Mouse (Mus musculus): ENCODE data around the gene Mtrex. TPM values are rescaled to one million over a fixed set of nuclear protein-coding genes. Genes with fewer than 3 reads are reported as not detected.

The Mtrex gene
- 18.8 and 21.2 TPM in 2 replicates for total RNA-seq (2014; rRNA removed)
- 38.8 and 41.8 TPM in 2 replicates for polyA plus RNA-seq (2015; fragmentation: Nextera tagmentation; extraction: Ambion mirVana)

- ATAC-seq: peak; percentile 99
Measured at GRCm38 (mm10) chr13:112927287-112928001, at the start of gene Mtrex, which contains the start of gene Dhx29. Gene Mtrex, minus strand, starts transcription at chr13:112927398. Gene Dhx29, plus strand, starts transcription at chr13:112927454.

GRCm38 (mm10) chr13:112976720-112977119 lies 49.5 kb upstream of the Mtrex start:
- H3K4me3 ChIP-seq (ENCODE audit: low read length): no peak overlapping the region
- no peak for DNase-seq (ENCODE audit: low spot score)
- 0 out of 2 replicates have a peak overlapping the region, but pooled peaks have one; percentile 13 for H3K4me2 ChIP-seq (ENCODE audit: low read depth, low read length)
- 48% methylated on average over 10 of the region's 10 CpGs for WGBS
- no peak overlapping the region for H3K27ac ChIP-seq
- no peaks in the 10 kb centered on the region for H3K27me3 ChIP-seq (ENCODE audit: insufficient read depth, low read length)
- H3K9me3 ChIP-seq (ENCODE audit: low read length): no peaks in the 10 kb centered on the region
- no peak for TF ChIP-seq CTCF (IDR thresholded peaks at IDR 0.05; ENCODE audit: low read depth)
- H3K4me1 ChIP-seq (ENCODE audit: insufficient read depth, low read length): no peaks in the 10 kb centered on the region
- H3K9ac ChIP-seq (replicated peaks; ENCODE audit: low read length): no peak overlapping the region
- ATAC-seq: no peak
- no peaks in the 10 kb centered on the region for H3K36me3 ChIP-seq (ENCODE audit: insufficient read depth, low read length)

More at GRCm38 (mm10) chr13:112927287-112928001, at the start of gene Mtrex, which contains the start of gene Dhx29:
- Histone ChIP-seq H3K27me3 (ENCODE audit: insufficient read depth, low read length) (no peaks in the 10 kb centered on the region), H3K4me2 (ENCODE audit: low read depth, low read length) (peak within 1 kb of the TSS; percentile 75), H3K36me3 (ENCODE audit: insufficient read depth, low read length) (peaks cover 10% of the 10 kb centered on the region; the same call in 1 of the 2 replicates), H3K9me3 (ENCODE audit: low read length) (no peaks in the 10 kb centered on the region), H3K4me3 (ENCODE audit: low read length) (peak within 1 kb of the TSS; percentile 81), H3K9ac (replicated peaks; ENCODE audit: low read length) (peak within 1 kb of the TSS; percentile 68), H3K4me1 (ENCODE audit: insufficient read depth, low read length) (peaks cover 6% of the 10 kb centered on the region), H3K27ac (peak within 1 kb of the TSS; percentile 85)
- 1% methylated on average over 57 of the region's 57 CpGs for WGBS
- peak; percentile 99 for DNase-seq (ENCODE audit: low spot score)
- no peak for TF ChIP-seq CTCF (IDR thresholded peaks at IDR 0.05; ENCODE audit: low read depth)

- 94% methylated on average over 5 of the region's 5 CpGs for WGBS
- no peak for ATAC-seq
- no peak overlapping the region for H3K27ac ChIP-seq
- no peaks in the 10 kb centered on the region for H3K4me1 ChIP-seq (ENCODE audit: insufficient read depth, low read length)
- H3K36me3 ChIP-seq (ENCODE audit: insufficient read depth, low read length): peaks cover 43% of the 10 kb centered on the region
- H3K9me3 ChIP-seq (ENCODE audit: low read length): no peaks in the 10 kb centered on the region
- no peak overlapping the region for H3K9ac ChIP-seq (replicated peaks; ENCODE audit: low read length)
- no peak for TF ChIP-seq CTCF (IDR thresholded peaks at IDR 0.05; ENCODE audit: low read depth)
- H3K27me3 ChIP-seq (ENCODE audit: insufficient read depth, low read length): no peaks in the 10 kb centered on the region
- H3K4me2 ChIP-seq (ENCODE audit: low read depth, low read length): no peak overlapping the region
- no peak overlapping the region for H3K4me3 ChIP-seq (ENCODE audit: low read length)
- no peak for DNase-seq (ENCODE audit: low spot score)
Measured at GRCm38 (mm10) chr13:112967267-112967666, 40.1 kb upstream of the Mtrex start.

- no peaks in the 10 kb centered on the region for H3K9me3 ChIP-seq (ENCODE audit: low read length)
- no peaks in the 10 kb centered on the region for H3K4me1 ChIP-seq (ENCODE audit: insufficient read depth, low read length)
- ATAC-seq: no peak
- 90% methylated on average over 12 of the region's 12 CpGs for WGBS
- no peak overlapping the region for H3K4me2 ChIP-seq (ENCODE audit: low read depth, low read length)
- no peak overlapping the region for H3K4me3 ChIP-seq (ENCODE audit: low read length)
- no peak for DNase-seq (ENCODE audit: low spot score)
- no peaks in the 10 kb centered on the region for H3K27me3 ChIP-seq (ENCODE audit: insufficient read depth, low read length)
- no peak overlapping the region for H3K9ac ChIP-seq (replicated peaks; ENCODE audit: low read length)
- H3K36me3 ChIP-seq (ENCODE audit: insufficient read depth, low read length): peaks cover 52% of the 10 kb centered on the region
- TF ChIP-seq CTCF (IDR thresholded peaks at IDR 0.05; ENCODE audit: low read depth): no peak
- no peak overlapping the region for H3K27ac ChIP-seq
Measured at GRCm38 (mm10) chr13:112964421-112964820, 37.2 kb upstream of the Mtrex start.

GRCm38 (mm10) chr13:112963081-112963480 lies 35.9 kb upstream of the Mtrex start:
- no peaks in the 10 kb centered on the region for H3K27me3 ChIP-seq (ENCODE audit: insufficient read depth, low read length)
- no peak for ATAC-seq
- TF ChIP-seq CTCF (IDR thresholded peaks at IDR 0.05; ENCODE audit: low read depth): no peak
- WGBS: 84% methylated on average over 5 of the region's 5 CpGs
- no peak overlapping the region for H3K27ac ChIP-seq
- H3K4me1 ChIP-seq (ENCODE audit: insufficient read depth, low read length): no peaks in the 10 kb centered on the region
- no peak for DNase-seq (ENCODE audit: low spot score)
- no peak overlapping the region for H3K4me3 ChIP-seq (ENCODE audit: low read length)
- H3K9ac ChIP-seq (replicated peaks; ENCODE audit: low read length): no peak overlapping the region
- H3K36me3 ChIP-seq (ENCODE audit: insufficient read depth, low read length): peaks cover 45% of the 10 kb centered on the region
- no peaks in the 10 kb centered on the region for H3K9me3 ChIP-seq (ENCODE audit: low read length)
- no peak overlapping the region for H3K4me2 ChIP-seq (ENCODE audit: low read depth, low read length)

- no peak overlapping the region for H3K4me2 ChIP-seq (ENCODE audit: low read depth, low read length)
- no peak overlapping the region for H3K9ac ChIP-seq (replicated peaks; ENCODE audit: low read length)
- no peak for TF ChIP-seq CTCF (IDR thresholded peaks at IDR 0.05; ENCODE audit: low read depth)
- H3K36me3 ChIP-seq (ENCODE audit: insufficient read depth, low read length): peaks cover 37% of the 10 kb centered on the region
- no peaks in the 10 kb centered on the region for H3K9me3 ChIP-seq (ENCODE audit: low read length)
- H3K4me1 ChIP-seq (ENCODE audit: insufficient read depth, low read length): no peaks in the 10 kb centered on the region
- H3K4me3 ChIP-seq (ENCODE audit: low read length): no peak overlapping the region
- ATAC-seq (no peak), DNase-seq (ENCODE audit: low spot score) (no peak)
- no peak overlapping the region for H3K27ac ChIP-seq
- no peaks in the 10 kb centered on the region for H3K27me3 ChIP-seq (ENCODE audit: insufficient read depth, low read length)
- WGBS: 92% methylated on average over 8 of the region's 8 CpGs
Measured at GRCm38 (mm10) chr13:112954067-112954466, 26.9 kb upstream of the Mtrex start.

- Histone ChIP-seq H3K4me1 (ENCODE audit: insufficient read depth, low read length) (no peaks in the 10 kb centered on the region), H3K36me3 (ENCODE audit: insufficient read depth, low read length) (peaks cover 55% of the 10 kb centered on the region), H3K9ac (replicated peaks; ENCODE audit: low read length) (no peak overlapping the region), H3K9me3 (ENCODE audit: low read length) (no peaks in the 10 kb centered on the region), H3K4me3 (ENCODE audit: low read length) (no peak overlapping the region), H3K4me2 (ENCODE audit: low read depth, low read length) (no peak overlapping the region), H3K27me3 (ENCODE audit: insufficient read depth, low read length) (no peaks in the 10 kb centered on the region), H3K27ac (no peak overlapping the region)
- ATAC-seq (no peak), DNase-seq (ENCODE audit: low spot score) (no peak)
- 85% methylated on average over 6 of the region's 6 CpGs for WGBS
- TF ChIP-seq CTCF (IDR thresholded peaks at IDR 0.05; ENCODE audit: low read depth): no peak
Measured at GRCm38 (mm10) chr13:112945900-112946299, 18.7 kb upstream of the Mtrex start.

Measured in hindbrain, postnatal 0 days (tissue).